Mouse (Mus musculus): ENCODE results near the gene Ptprn2. TPM values are rescaled to one million over a fixed set of nuclear protein-coding genes. Genes with fewer than 3 reads are reported as not detected.
A peak's percentile ranks its signal among the peaks of the same experiment; 100 is the strongest.

Ptprn2 gene
- polyA plus RNA-seq, 1 experiment, result 0.40 TPM

- no peaks in the 10 kb centered on the region for H3K27me3 ChIP-seq (ENCODE audit: control insufficient read depth, insufficient read depth, low read length)
- H3K4me3 ChIP-seq (ENCODE audit: control insufficient read depth, low read depth, low read length), result no peak overlapping the region
- H3K27ac ChIP-seq (ENCODE audit: control insufficient read depth, insufficient read depth, low read depth, low read length), result no peak overlapping the region
- no peaks in the 10 kb centered on the region for H3K36me3 ChIP-seq (ENCODE audit: control insufficient read depth, insufficient read depth, low read length)
- TF ChIP-seq CTCF (IDR thresholded peaks at IDR 0.05; ENCODE audit: control insufficient read depth, insufficient read depth, insufficient replicate concordance, low read depth, low read length), result no peak
- TF ChIP-seq POLR2A (IDR thresholded peaks at IDR 0.05; ENCODE audit: control insufficient read depth, low read depth, low read length), result no peak
- no peaks in the 10 kb centered on the region for H3K4me1 ChIP-seq (ENCODE audit: control insufficient read depth, insufficient read depth, low read length)
These were observed 161.3 kb downstream of the Ptprn2 start for GRCm38 (mm10) chr12:116646771-116647170.

- H3K4me1 ChIP-seq (ENCODE audit: control insufficient read depth, insufficient read depth, low read length), result no peaks in the 10 kb centered on the region
- no peaks in the 10 kb centered on the region for H3K27me3 ChIP-seq (ENCODE audit: control insufficient read depth, insufficient read depth, low read length)
- H3K27ac ChIP-seq (ENCODE audit: control insufficient read depth, insufficient read depth, low read depth, low read length), result no peak overlapping the region
- TF ChIP-seq POLR2A (IDR thresholded peaks at IDR 0.05; ENCODE audit: control insufficient read depth, low read depth, low read length) (no peak), CTCF (IDR thresholded peaks at IDR 0.05; ENCODE audit: control insufficient read depth, insufficient read depth, insufficient replicate concordance, low read depth, low read length) (no peak)
- H3K36me3 ChIP-seq (ENCODE audit: control insufficient read depth, insufficient read depth, low read length), result no peaks in the 10 kb centered on the region
- no peak overlapping the region for H3K4me3 ChIP-seq (ENCODE audit: control insufficient read depth, low read depth, low read length)
These were observed 163.2 kb downstream of the Ptprn2 start for GRCm38 (mm10) chr12:116648584-116649206.

- H3K4me1 ChIP-seq (ENCODE audit: control insufficient read depth, insufficient read depth, low read length), result no peaks in the 10 kb centered on the region
- no peak overlapping the region for H3K27ac ChIP-seq (ENCODE audit: control insufficient read depth, insufficient read depth, low read depth, low read length)
- H3K4me3 ChIP-seq (ENCODE audit: control insufficient read depth, low read depth, low read length), result no peak overlapping the region
- no peaks in the 10 kb centered on the region for H3K36me3 ChIP-seq (ENCODE audit: control insufficient read depth, insufficient read depth, low read length)
- no peaks in the 10 kb centered on the region for H3K27me3 ChIP-seq (ENCODE audit: control insufficient read depth, insufficient read depth, low read length)
- TF ChIP-seq POLR2A (IDR thresholded peaks at IDR 0.05; ENCODE audit: control insufficient read depth, low read depth, low read length), result no peak
- peak; percentile 50; the same call in 1 of the 2 replicates for TF ChIP-seq CTCF (IDR thresholded peaks at IDR 0.05; ENCODE audit: control insufficient read depth, insufficient read depth, insufficient replicate concordance, low read depth, low read length)
These were observed 168.2 kb downstream of the Ptprn2 start for GRCm38 (mm10) chr12:116653684-116654083.

GRCm38 (mm10) chr12:116660076-116660475 lies 174.6 kb downstream of the Ptprn2 start:
- H3K36me3 ChIP-seq (ENCODE audit: control insufficient read depth, insufficient read depth, low read length), result no peaks in the 10 kb centered on the region
- H3K4me1 ChIP-seq (ENCODE audit: control insufficient read depth, insufficient read depth, low read length), result no peaks in the 10 kb centered on the region
- no peak overlapping the region for H3K27ac ChIP-seq (ENCODE audit: control insufficient read depth, insufficient read depth, low read depth, low read length)

GRCm38 (mm10) chr12:116661018-116661417 lies 175.5 kb downstream of the Ptprn2 start:
- no peaks in the 10 kb centered on the region for H3K4me1 ChIP-seq (ENCODE audit: control insufficient read depth, insufficient read depth, low read length)
- TF ChIP-seq POLR2A (IDR thresholded peaks at IDR 0.05; ENCODE audit: control insufficient read depth, low read depth, low read length) (no peak), CTCF (IDR thresholded peaks at IDR 0.05; ENCODE audit: control insufficient read depth, insufficient read depth, insufficient replicate concordance, low read depth, low read length) (no peak)
- H3K27ac ChIP-seq (ENCODE audit: control insufficient read depth, insufficient read depth, low read depth, low read length), result no peak overlapping the region

More at GRCm38 (mm10) chr12:116660076-116660475, 174.6 kb downstream of the Ptprn2 start:
- Histone ChIP-seq H3K4me3 (ENCODE audit: control insufficient read depth, low read depth, low read length) (no peak overlapping the region), H3K27me3 (ENCODE audit: control insufficient read depth, insufficient read depth, low read length) (no peaks in the 10 kb centered on the region)
- no peak for TF ChIP-seq CTCF (IDR thresholded peaks at IDR 0.05; ENCODE audit: control insufficient read depth, insufficient read depth, insufficient replicate concordance, low read depth, low read length)
- TF ChIP-seq POLR2A (IDR thresholded peaks at IDR 0.05; ENCODE audit: control insufficient read depth, low read depth, low read length), result no peak

GRCm38 (mm10) chr12:116677701-116678100 lies 192.2 kb downstream of the Ptprn2 start:
- H3K27ac ChIP-seq (ENCODE audit: control insufficient read depth, insufficient read depth, low read depth, low read length), result no peak overlapping the region

More at GRCm38 (mm10) chr12:116661018-116661417, 175.5 kb downstream of the Ptprn2 start:
- Histone ChIP-seq H3K36me3 (ENCODE audit: control insufficient read depth, insufficient read depth, low read length) (no peaks in the 10 kb centered on the region), H3K27me3 (ENCODE audit: control insufficient read depth, insufficient read depth, low read length) (no peaks in the 10 kb centered on the region), H3K4me3 (ENCODE audit: control insufficient read depth, low read depth, low read length) (no peak overlapping the region)

GRCm38 (mm10) chr12:116689832-116690231 lies 204.3 kb downstream of the Ptprn2 start:
- no peaks in the 10 kb centered on the region for H3K4me1 ChIP-seq (ENCODE audit: control insufficient read depth, insufficient read depth, low read length)
- no peaks in the 10 kb centered on the region for H3K27me3 ChIP-seq (ENCODE audit: control insufficient read depth, insufficient read depth, low read length)
- no peak for TF ChIP-seq CTCF (IDR thresholded peaks at IDR 0.05; ENCODE audit: control insufficient read depth, insufficient read depth, insufficient replicate concordance, low read depth, low read length)
- no peak for TF ChIP-seq POLR2A (IDR thresholded peaks at IDR 0.05; ENCODE audit: control insufficient read depth, low read depth, low read length)
- no peak overlapping the region for H3K4me3 ChIP-seq (ENCODE audit: control insufficient read depth, low read depth, low read length)
- no peak overlapping the region for H3K27ac ChIP-seq (ENCODE audit: control insufficient read depth, insufficient read depth, low read depth, low read length)
- no peaks in the 10 kb centered on the region for H3K36me3 ChIP-seq (ENCODE audit: control insufficient read depth, insufficient read depth, low read length)

More at GRCm38 (mm10) chr12:116677701-116678100, 192.2 kb downstream of the Ptprn2 start:
- Histone ChIP-seq H3K4me1 (ENCODE audit: control insufficient read depth, insufficient read depth, low read length) (no peaks in the 10 kb centered on the region), H3K36me3 (ENCODE audit: control insufficient read depth, insufficient read depth, low read length) (no peaks in the 10 kb centered on the region), H3K4me3 (ENCODE audit: control insufficient read depth, low read depth, low read length) (no peak overlapping the region), H3K27me3 (ENCODE audit: control insufficient read depth, insufficient read depth, low read length) (no peaks in the 10 kb centered on the region)
- TF ChIP-seq POLR2A (IDR thresholded peaks at IDR 0.05; ENCODE audit: control insufficient read depth, low read depth, low read length) (no peak), CTCF (IDR thresholded peaks at IDR 0.05; ENCODE audit: control insufficient read depth, insufficient read depth, insufficient replicate concordance, low read depth, low read length) (no peak)
